Mouse (Mus musculus) cerebellum, adult 2 months (tissue): Measurements from ENCODE around the gene Gm20850. TPM values are rescaled to one million over a fixed set of nuclear protein-coding genes. Genes with fewer than 3 reads are reported as not detected.
"Not testable (repeated sequence)": the region's sequence is repeated elsewhere in the genome, so short reads cannot be mapped to it uniquely, and the experiment has no call there.

Experiments
- DNase-seq, 2 experiments: peaks; one replicate each; pipeline ENCODE4 v3.0.0; 2021
- H3K27ac ChIP-seq: fragments of 200-500 bp; 2 replicates; pipeline ENCODE4 v1.5.1; 2012; ENCODE audit warnings: low read length, control low read depth, inconsistent platforms; ENCODE audit not compliant: insufficient read depth
- H3K27me3 ChIP-seq: fragments of 200-500 bp; 2 replicates; pipeline ENCODE4 v1.6.1; 2012; ENCODE audit warnings: inconsistent platforms, mild to moderate bottlenecking, low read length, moderate library complexity; ENCODE audit not compliant: control insufficient read depth, insufficient read depth
- H3K4me1 ChIP-seq: fragments of 200-500 bp; 2 replicates; pipeline ENCODE4 v1.6.1; 2011; ENCODE audit warnings: low read length; ENCODE audit not compliant: control insufficient read depth, insufficient read depth
- H3K4me3 ChIP-seq: fragments of 200-500 bp; replicated peaks from 2 replicates; pipeline ENCODE3; 2011; ENCODE audit warnings: mild to moderate bottlenecking, low read depth, low read length, control low read depth; ENCODE audit not compliant: insufficient read depth
- WGBS: fragments of 180-500 bp; shearing (Covaris S2); methylation state at CpG from one replicate; pipeline ENCODE4 v1.1.7; 2018; 5-methylcytosine and 5-hydroxymethylcytosine counted together
- polyA plus RNA-seq: library from polyadenylated mRNA; depleted of rRNA; stranded (reverse); fragments of >200 nt; gene quantifications from 2 replicates; pipeline ENCODE4 v1.2.3, GENCODE M21; 2012; rRNA removed

Gm20850 gene
- not detected in 2 replicates for polyA plus RNA-seq

- not testable (repeated sequence) for H3K4me1 ChIP-seq, H3K4me3 ChIP-seq, H3K27me3 ChIP-seq, H3K27ac ChIP-seq, DNase-seq
- WGBS: no CpG with 5 or more reads among the region's 6 CpGs
These were observed at the start of gene Gm20850 for GRCm38 (mm10) chrY:75715022-75715421. TSS of gene Gm20850 (plus strand) at chrY:75715322.
